Mouse (Mus musculus) brain, embryonic 14.5 days (tissue): ENCODE results near the gene Adh1.

ENCODE experiments used
- CTCF ChIP-seq: fragments of 200-500 bp; IDR thresholded peaks from 2 replicates; pipeline ENCODE4 v1.5.1; 2012; ENCODE audit warnings: inconsistent platforms, mild to moderate bottlenecking, moderate library complexity, borderline replicate concordance; ENCODE audit not compliant: insufficient read depth, insufficient read length; ENCODE audit errors: extremely low read depth
- POLR2A ChIP-seq: fragments of 200-500 bp; IDR thresholded peaks from 2 replicates; pipeline ENCODE4 v1.6.1; 2012; ENCODE audit warnings: mild to moderate bottlenecking, inconsistent platforms, borderline replicate concordance; ENCODE audit not compliant: poor library complexity, insufficient read depth, insufficient read length, severe bottlenecking; ENCODE audit errors: extremely low read depth

DNA sequence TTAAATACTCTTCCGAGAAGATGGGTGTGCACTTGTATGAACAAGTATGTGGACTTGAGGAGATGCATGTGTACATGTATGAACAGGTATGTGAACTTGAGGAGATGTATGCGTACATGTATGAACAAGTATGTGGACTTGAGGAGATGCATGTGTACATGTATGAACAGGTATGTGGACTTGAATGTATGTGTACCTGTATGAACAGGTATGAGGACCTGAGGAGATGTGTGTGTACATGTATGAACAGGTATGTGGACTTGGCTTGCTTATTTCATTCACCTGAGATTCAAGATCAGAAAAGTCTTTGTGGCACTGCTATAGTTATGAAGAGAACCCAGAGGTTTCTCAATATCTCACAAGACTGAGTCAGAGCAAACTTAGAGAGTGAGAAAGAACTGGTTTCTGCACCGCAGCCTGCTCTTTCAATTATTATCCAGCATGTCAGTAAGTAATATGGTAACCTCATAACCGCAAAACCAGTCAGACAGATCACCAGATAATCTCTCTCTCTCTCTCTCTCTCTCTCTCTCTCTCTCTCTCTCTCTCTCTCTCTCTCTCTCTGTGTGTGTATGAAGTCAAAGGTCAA is 30.8 kb downstream of the Adh1 start:
- TF ChIP-seq CTCF (no peak), POLR2A (no peak)
